Mouse (Mus musculus): ENCODE results near the gene Galnt2. TPM values are rescaled to one million over a fixed set of nuclear protein-coding genes. Genes with fewer than 3 reads are reported as not detected.

Galnt2 gene
- 10 to 100 TPM; 57.9 to 60.2 TPM for polyA plus RNA-seq (2017; shearing (Covaris generic))

DNA sequence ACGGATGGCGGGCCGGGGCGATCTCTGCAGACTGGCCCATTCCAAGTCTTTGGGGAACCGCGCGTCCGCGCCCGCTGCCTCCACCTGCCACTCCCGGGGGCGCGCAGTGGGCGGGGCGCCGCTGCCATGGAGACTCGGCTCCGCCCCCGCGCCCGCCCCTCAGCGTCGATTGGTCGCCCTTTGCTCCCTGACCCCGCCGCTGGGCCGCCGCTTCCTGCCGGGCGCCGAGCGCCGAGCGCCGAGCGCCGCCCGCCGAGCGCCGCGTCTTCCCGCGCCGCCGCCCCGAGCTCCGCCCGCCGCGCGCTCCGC is at the start of gene Galnt2:
TSS of gene Galnt2 (plus strand) at position 216 of the 309 bp plus-strand sequence.

Other genes starting within 250 kb of the Galnt2 start
- 1 to 10 TPM; 2.3 to 5.0 TPM for gene Abcb10, start 248.3 kb upstream of the Galnt2 start, polyA plus RNA-seq (2017; shearing (Covaris generic))
- 10 to 100 TPM; 66.3 to 78.1 TPM for gene Taf5l, start 210.0 kb upstream of the Galnt2 start, polyA plus RNA-seq (2017; shearing (Covaris generic))
- 10 to 100 TPM in 1 of 2 experiments, 1 to 10 TPM in 1; 8.6 to 14.0 TPM for gene Urb2, start 209.9 kb upstream of the Galnt2 start, polyA plus RNA-seq (2017; shearing (Covaris generic))
- gene Pgbd5, start 208.3 kb downstream of the Galnt2 start, polyA plus RNA-seq (2017; shearing (Covaris generic)), result under 1 TPM; 0.08 to 0.45 TPM

All from inflammation-experienced regulatory T-cells (primary cell).